Mouse (Mus musculus): ENCODE data around the gene Mmp11. TPM values are rescaled to one million over a fixed set of nuclear protein-coding genes. Genes with fewer than 3 reads are reported as not detected.
A peak's percentile ranks its signal among the peaks of the same experiment; 100 is the strongest.

Mmp11 gene
- polyA plus RNA-seq, 1 experiment from 2014 or later: 33.4 TPM

GRCm38 (mm10) chr10:75932891-75933290, 3.4 kb downstream of the Mmp11 start, which contains the start of gene Chchd10:
Gene Chchd10 (plus strand): TSS chr10:75933130.
- H3K4me2 ChIP-seq: peak within 1 kb of the TSS; percentile 92
- peaks cover 38% of the 10 kb centered on the region for H3K4me1 ChIP-seq
- 0 out of 2 replicates have a peak, but pooled peaks cover 5% of the 10 kb centered on the region for H3K27me3 ChIP-seq (replicated peaks)
- 36% methylated on average over 6 of the region's 6 CpGs for WGBS
- peak within 1 kb of the TSS; percentile 58 for H3K9ac ChIP-seq
- H3K9me3 ChIP-seq: no peaks in the 10 kb centered on the region
- H3K27ac ChIP-seq: peak within 1 kb of the TSS; percentile 40
- peak within 1 kb of the TSS; percentile 55 for H3K4me3 ChIP-seq (replicated peaks)
- no peak for ATAC-seq (ENCODE audit: insufficient read depth, low FRiP score, low read depth)
- no peaks in the 10 kb centered on the region for H3K36me3 ChIP-seq

- under 1% methylated on average over 44 of the region's 44 CpGs for WGBS
- Histone ChIP-seq H3K4me1 (peaks cover 38% of the 10 kb centered on the region), H3K9me3 (no peaks in the 10 kb centered on the region), H3K36me3 (no peaks in the 10 kb centered on the region), H3K4me3 (replicated peaks) (peak overlapping the region; percentile 55), H3K27ac (peak overlapping the region; percentile 40), H3K9ac (peak overlapping the region; percentile 58), H3K4me2 (peak overlapping the region; percentile 92), H3K27me3 (replicated peaks) (0 out of 2 replicates have a peak, but pooled peaks cover 5% of the 10 kb centered on the region)
- ATAC-seq (ENCODE audit: insufficient read depth, low FRiP score, low read depth): peak; percentile 69
These were observed 4.1 kb downstream of the Mmp11 start for GRCm38 (mm10) chr10:75932081-75932678.

GRCm38 (mm10) chr10:75931311-75931710, 5.0 kb downstream of the Mmp11 start:
- Histone ChIP-seq H3K9me3 (no peaks in the 10 kb centered on the region), H3K4me3 (replicated peaks) (peak overlapping the region; percentile 55), H3K9ac (peak overlapping the region; percentile 58; the same call in 1 of the 2 replicates), H3K4me1 (peaks cover 38% of the 10 kb centered on the region), H3K4me2 (peak overlapping the region; percentile 92), H3K27ac (no peak overlapping the region), H3K36me3 (0 out of 2 replicates have a peak, but pooled peaks cover 8% of the 10 kb centered on the region), H3K27me3 (replicated peaks) (0 out of 2 replicates have a peak, but pooled peaks cover 5% of the 10 kb centered on the region)
- WGBS: 10% methylated on average over 7 of the region's 7 CpGs
- no peak for ATAC-seq (ENCODE audit: insufficient read depth, low FRiP score, low read depth)

- Histone ChIP-seq H3K4me2 (peak overlapping the region; percentile 92; the same call in 1 of the 2 replicates), H3K9me3 (no peaks in the 10 kb centered on the region), H3K27me3 (replicated peaks) (0 out of 2 replicates have a peak, but pooled peaks cover 5% of the 10 kb centered on the region), H3K4me3 (replicated peaks) (no peak overlapping the region), H3K4me1 (peaks cover 30% of the 10 kb centered on the region), H3K36me3 (peaks cover 12% of the 10 kb centered on the region; the same call in 1 of the 2 replicates), H3K27ac (no peak overlapping the region), H3K9ac (no peak overlapping the region)
- no peak for ATAC-seq (ENCODE audit: insufficient read depth, low FRiP score, low read depth)
- 19% methylated on average over 6 of the region's 6 CpGs for WGBS
These were observed 6.0 kb downstream of the Mmp11 start for GRCm38 (mm10) chr10:75930304-75930703.

DNA sequence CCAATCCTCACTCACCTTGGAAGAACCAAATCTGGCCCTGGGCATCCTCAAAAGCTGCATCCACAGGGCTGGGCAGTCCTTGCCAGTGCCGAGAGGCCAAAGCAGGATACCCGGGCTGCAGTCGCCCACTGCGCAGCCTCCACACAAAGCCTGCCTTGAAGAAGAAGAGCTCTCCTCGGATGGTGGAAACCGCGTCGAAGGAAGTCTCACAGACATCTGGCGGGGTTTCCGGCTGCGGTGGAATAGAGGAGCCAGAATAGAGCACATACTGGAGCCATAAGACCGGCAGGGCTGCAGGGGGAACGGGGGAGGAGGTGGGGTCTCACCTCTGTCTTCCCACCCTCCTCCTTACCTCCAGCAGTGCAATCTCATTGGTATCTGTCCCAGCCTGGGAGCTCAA, 9.9 kb downstream of the Mmp11 start:
- no peak overlapping the region for H3K9ac ChIP-seq
- H3K9me3 ChIP-seq: no peaks in the 10 kb centered on the region
- 0 out of 2 replicates have a peak, but pooled peaks cover 1% of the 10 kb centered on the region for H3K27me3 ChIP-seq (replicated peaks)
- H3K4me3 ChIP-seq (replicated peaks): no peak overlapping the region
- no peak overlapping the region for H3K27ac ChIP-seq
- no peak for ATAC-seq (ENCODE audit: insufficient read depth, low FRiP score, low read depth)
- 75% methylated on average over 13 of the region's 13 CpGs for WGBS
- no peak overlapping the region for H3K4me2 ChIP-seq
- H3K4me1 ChIP-seq: peaks cover 20% of the 10 kb centered on the region
- H3K36me3 ChIP-seq: peaks cover 12% of the 10 kb centered on the region; the same call in 1 of the 2 replicates

GRCm38 (mm10) chr10:75924324-75924723, 12.0 kb downstream of the Mmp11 start:
- Histone ChIP-seq H3K36me3 (peaks cover 12% of the 10 kb centered on the region), H3K27me3 (replicated peaks) (no peaks in the 10 kb centered on the region), H3K9ac (no peak overlapping the region), H3K4me3 (replicated peaks) (no peak overlapping the region), H3K4me1 (peaks cover 11% of the 10 kb centered on the region; the same call in 1 of the 2 replicates), H3K27ac (no peak overlapping the region), H3K9me3 (no peaks in the 10 kb centered on the region), H3K4me2 (no peak overlapping the region)
- ATAC-seq (ENCODE audit: insufficient read depth, low FRiP score, low read depth): no peak
- 58% methylated on average over 2 of the region's 2 CpGs for WGBS

GRCm38 (mm10) chr10:75921726-75922560, 14.4 kb downstream of the Mmp11 start:
- peak overlapping the region; percentile 94 for H3K27ac ChIP-seq
- H3K27me3 ChIP-seq (replicated peaks): no peaks in the 10 kb centered on the region
- ATAC-seq (ENCODE audit: insufficient read depth, low FRiP score, low read depth): peak; percentile 11; the same call in 1 of the 2 replicates
- H3K36me3 ChIP-seq: peaks cover 10% of the 10 kb centered on the region
- 4% methylated on average over 22 of the region's 22 CpGs for WGBS
- peak overlapping the region; percentile 89 for H3K4me3 ChIP-seq (replicated peaks)
- H3K4me1 ChIP-seq: peaks cover 20% of the 10 kb centered on the region; the same call in 1 of the 2 replicates
- H3K9me3 ChIP-seq: no peaks in the 10 kb centered on the region
- peak overlapping the region; percentile 76 for H3K9ac ChIP-seq
- H3K4me2 ChIP-seq: peak overlapping the region; percentile 79

- peak within 1 kb of the TSS; percentile 94 for H3K27ac ChIP-seq
- peaks cover 20% of the 10 kb centered on the region; the same call in 1 of the 2 replicates for H3K4me1 ChIP-seq
- no peaks in the 10 kb centered on the region for H3K27me3 ChIP-seq (replicated peaks)
- H3K36me3 ChIP-seq: peaks cover 10% of the 10 kb centered on the region
- peak; percentile 90 for ATAC-seq (ENCODE audit: insufficient read depth, low FRiP score, low read depth)
- WGBS: under 1% methylated on average over 74 of the region's 76 CpGs
- H3K4me3 ChIP-seq (replicated peaks): peak within 1 kb of the TSS; percentile 89
- H3K9ac ChIP-seq: peak within 1 kb of the TSS; percentile 76
- H3K9me3 ChIP-seq: no peaks in the 10 kb centered on the region
- peak within 1 kb of the TSS; percentile 79 for H3K4me2 ChIP-seq
These were observed 15.1 kb downstream of the Mmp11 start, which contains the start of gene Smarcb1 for GRCm38 (mm10) chr10:75921026-75921725. Gene Smarcb1 (minus strand): TSS chr10:75921617.

DNA sequence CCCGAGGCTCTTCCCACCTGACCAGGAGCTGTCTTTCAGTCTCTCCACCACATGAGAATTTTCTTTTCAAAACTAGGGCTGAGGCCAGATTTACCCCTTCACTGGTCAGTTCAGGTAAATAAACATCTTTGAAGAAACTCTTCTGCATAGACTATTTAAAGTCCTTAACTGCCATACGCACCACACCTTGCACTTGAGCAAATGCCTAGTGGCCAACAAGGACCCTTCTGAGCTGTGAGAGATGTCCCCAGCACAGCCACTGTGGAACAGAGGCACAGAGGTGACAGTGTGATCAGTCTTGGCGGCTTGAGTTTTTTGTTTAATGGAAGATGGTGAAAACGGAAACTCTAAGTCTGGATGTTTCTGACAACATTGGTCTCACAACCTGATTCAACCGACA, 17.3 kb downstream of the Mmp11 start:
- peaks cover 22% of the 10 kb centered on the region; the same call in 1 of the 2 replicates for H3K36me3 ChIP-seq
- no peaks in the 10 kb centered on the region for H3K9me3 ChIP-seq
- H3K4me2 ChIP-seq: no peak overlapping the region
- H3K4me3 ChIP-seq (replicated peaks): no peak overlapping the region
- no peak overlapping the region for H3K9ac ChIP-seq
- peaks cover 20% of the 10 kb centered on the region; the same call in 1 of the 2 replicates for H3K4me1 ChIP-seq
- 79% methylated on average over 5 of the region's 5 CpGs for WGBS
- ATAC-seq (ENCODE audit: insufficient read depth, low FRiP score, low read depth): no peak
- no peaks in the 10 kb centered on the region for H3K27me3 ChIP-seq (replicated peaks)
- no peak overlapping the region for H3K27ac ChIP-seq

- Histone ChIP-seq H3K4me1 (peaks cover 16% of the 10 kb centered on the region; the same call in 1 of the 2 replicates), H3K27ac (no peak overlapping the region), H3K27me3 (replicated peaks) (no peaks in the 10 kb centered on the region), H3K9ac (no peak overlapping the region), H3K4me3 (replicated peaks) (no peak overlapping the region), H3K9me3 (no peaks in the 10 kb centered on the region), H3K4me2 (no peak overlapping the region), H3K36me3 (peaks cover 27% of the 10 kb centered on the region; the same call in 1 of the 2 replicates)
- WGBS: 83% methylated on average over 8 of the region's 8 CpGs
- ATAC-seq (ENCODE audit: insufficient read depth, low FRiP score, low read depth): no peak
These were observed 19.5 kb downstream of the Mmp11 start for GRCm38 (mm10) chr10:75916840-75917239.

GRCm38 (mm10) chr10:75915557-75915956, 20.7 kb downstream of the Mmp11 start:
- Histone ChIP-seq H3K27me3 (replicated peaks) (no peaks in the 10 kb centered on the region), H3K9ac (no peak overlapping the region), H3K27ac (no peak overlapping the region), H3K4me1 (peaks cover 16% of the 10 kb centered on the region; the same call in 1 of the 2 replicates), H3K4me3 (replicated peaks) (no peak overlapping the region), H3K4me2 (no peak overlapping the region), H3K36me3 (peaks cover 39% of the 10 kb centered on the region), H3K9me3 (no peaks in the 10 kb centered on the region)
- ATAC-seq (ENCODE audit: insufficient read depth, low FRiP score, low read depth): no peak
- 72% methylated on average over 7 of the region's 7 CpGs for WGBS

Data from stomach, embryonic 15.5 days (tissue).